Mouse (Mus musculus) G1E-ER4 (cell line): Measurements from ENCODE around the gene Tln1. TPM values are rescaled to one million over a fixed set of nuclear protein-coding genes. Genes with fewer than 3 reads are reported as not detected.

Experiments
- GATA1 ChIP-seq: IDR thresholded peaks from one replicate; pipeline ENCODE4 v1.8.0; 2012; ENCODE audit warnings: low read length, inconsistent platforms
- polyA plus RNA-seq: library from polyadenylated mRNA; stranded (reverse); fragments of >175 nt; gene quantifications from 2 replicates; pipeline ENCODE4 v1.2.3, GENCODE M21; 2012

The Tln1 gene
- polyA plus RNA-seq, 1 experiment, result 169 TPM

DNA sequence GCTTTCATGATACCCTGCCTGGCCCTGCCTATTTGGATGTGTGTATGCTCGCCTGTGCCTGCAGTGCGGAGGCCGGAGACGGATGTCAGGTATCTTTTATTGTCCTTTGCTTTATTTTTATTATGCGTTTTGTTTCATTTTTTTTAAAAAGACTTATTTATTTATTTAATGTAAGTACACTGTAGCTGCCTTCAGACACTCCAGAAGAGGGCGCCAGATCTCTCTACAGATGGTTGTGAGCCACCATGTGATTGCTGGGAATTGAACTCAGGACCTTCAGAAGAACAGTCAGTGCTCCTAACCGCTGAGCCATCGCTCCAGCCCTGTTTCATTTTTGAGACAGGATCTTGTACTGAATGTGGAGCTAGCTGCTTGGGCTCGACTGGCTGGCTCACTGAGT lies 34.0 kb downstream of the Tln1 start:
- no peak for TF ChIP-seq GATA1

DNA sequence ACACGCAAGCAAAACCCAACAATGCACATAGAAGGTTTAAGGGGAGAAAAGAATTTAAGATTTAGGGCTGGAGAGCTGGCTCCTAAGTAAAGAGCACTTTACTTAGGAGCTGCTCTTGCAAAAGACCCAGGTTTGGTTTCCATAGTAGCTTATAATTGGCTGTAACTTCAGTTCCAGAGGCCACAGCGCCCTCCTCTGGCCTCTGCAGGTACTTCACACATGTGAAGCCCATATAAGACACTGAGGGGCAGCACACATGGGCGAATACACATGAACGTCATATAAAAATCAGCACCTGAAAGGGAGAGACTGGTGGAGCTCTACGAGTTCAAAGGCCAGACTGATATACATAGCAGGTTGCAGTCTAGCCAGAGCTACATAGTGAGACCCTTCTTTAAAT lies 34.6 kb downstream of the Tln1 start:
- TF ChIP-seq GATA1, result no peak

DNA sequence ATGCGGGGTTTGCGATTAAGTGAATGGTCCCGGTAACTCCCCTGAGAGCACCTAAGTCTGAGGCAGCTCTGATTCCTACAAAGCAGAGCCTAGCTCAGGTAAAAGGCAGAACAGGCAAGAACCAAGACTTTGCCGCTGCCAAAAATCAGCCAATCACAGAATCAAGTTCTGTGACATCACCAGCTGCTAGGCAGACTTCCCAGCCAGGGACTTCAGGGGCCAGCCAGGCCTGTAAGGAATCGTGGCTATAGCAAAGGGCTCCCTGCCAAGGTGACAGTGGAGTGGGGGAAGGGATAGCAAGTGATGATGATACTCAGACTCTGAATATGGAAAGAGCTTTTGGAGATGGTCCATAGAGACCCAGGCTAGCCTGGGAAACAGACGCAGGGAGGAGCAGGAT lies 42.5 kb downstream of the Tln1 start:
- TF ChIP-seq GATA1, result no peak

DNA sequence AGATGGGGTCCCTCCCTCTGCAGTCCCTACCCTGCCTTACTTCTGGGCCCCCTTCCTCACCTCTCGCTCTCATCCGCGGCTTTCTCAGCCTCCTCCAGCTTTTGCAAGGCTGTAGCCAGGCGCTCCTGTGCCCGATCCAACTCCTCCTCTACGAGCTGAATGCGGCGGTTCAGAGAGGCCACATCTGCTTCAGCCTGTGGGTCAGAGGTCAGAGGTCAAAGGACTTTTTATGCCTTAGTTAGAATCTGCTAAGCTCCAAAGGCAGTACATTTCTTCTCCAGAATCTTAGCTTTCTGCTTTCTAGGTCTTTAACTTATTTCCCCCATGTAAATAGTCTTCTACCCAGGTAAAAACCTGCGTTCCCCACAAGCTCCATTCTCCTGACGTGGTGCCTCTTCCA lies 42.9 kb downstream of the Tln1 start:
- TF ChIP-seq GATA1, result no peak

DNA sequence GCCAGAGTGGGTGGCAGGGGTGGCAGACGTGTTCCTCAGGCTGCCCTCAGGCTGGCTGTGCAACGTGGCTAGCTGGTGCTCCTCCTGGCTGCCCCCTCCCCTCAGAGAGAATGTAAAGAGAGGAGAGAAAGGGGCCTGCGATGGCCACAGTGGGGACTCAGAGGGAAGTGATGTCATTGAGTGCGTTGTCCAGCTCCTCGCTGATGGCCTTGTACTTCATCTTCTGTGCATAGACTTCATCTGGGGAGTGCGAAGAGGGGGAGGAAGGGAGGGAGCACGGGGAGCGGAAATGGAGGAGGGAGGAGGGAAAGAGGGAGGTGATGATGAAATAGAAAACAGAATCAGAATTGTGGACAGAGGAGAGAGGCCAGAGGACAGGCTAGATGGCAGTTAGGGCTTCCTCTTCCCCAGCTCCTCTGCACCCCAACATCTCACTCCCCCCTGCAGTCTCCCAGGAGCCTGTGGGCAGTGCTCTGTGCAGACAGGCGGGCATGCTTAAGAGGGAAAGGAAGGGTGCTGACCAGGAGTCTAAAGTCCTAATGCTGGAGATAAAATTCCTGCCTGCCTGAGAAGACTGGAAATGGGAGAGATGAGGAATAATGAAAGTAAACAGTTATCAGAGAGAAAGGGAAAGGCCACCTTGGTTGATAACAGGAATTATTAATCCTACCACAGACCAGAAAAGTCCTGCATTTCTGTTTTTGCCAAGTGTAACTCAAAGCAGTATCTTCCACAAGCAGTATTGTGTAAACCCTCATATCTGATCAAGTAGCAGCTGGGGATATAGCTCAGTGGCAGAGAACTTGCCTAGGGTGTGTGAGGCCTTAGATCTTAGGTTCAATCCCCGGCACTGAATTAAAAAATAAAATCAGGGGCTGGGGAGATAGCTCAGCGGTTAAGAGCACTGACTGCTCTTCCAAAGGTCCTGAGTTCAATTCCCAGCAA lies 46.5 kb downstream of the Tln1 start:
- no peak for TF ChIP-seq GATA1

DNA sequence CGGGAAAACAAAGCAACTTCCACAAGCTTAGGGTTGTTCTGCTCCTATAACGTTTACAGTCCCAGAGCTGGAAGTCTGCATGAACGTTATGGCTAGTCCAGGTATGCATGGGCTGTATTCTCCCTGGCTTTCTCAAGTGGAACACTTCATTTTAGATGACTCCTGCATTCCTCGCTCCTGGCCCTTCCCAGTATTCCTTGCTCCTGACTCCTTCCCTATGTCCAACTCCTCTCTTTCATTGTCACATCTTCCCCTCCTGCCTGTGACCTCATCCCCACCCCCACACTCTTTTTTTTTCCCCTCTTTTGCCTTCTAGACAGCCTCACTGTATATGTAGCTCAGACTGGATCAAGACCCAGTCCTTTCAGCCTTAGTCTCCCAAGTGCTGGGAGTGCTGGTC lies 48.7 kb downstream of the Tln1 start:
- TF ChIP-seq GATA1, result no peak

DNA sequence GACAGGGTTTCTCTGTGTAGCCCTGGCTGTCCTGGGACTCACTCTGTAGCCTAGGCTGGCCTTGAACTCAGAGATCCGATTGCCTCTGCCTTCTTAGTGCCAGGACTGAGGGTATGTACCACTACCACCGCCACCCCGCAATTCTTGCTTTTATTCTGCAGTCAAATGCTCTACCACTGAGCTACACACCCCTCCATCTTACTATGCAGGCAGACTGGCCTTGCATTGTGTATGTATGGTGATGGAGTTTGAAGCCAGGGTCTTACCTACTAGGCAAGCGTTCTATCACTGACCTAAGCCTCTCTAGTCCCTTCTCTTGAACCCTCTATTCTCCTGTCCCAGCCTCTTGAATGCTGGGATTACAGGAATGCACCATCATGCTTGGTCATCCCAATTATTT lies 49.2 kb downstream of the Tln1 start:
- TF ChIP-seq GATA1, result no peak

DNA sequence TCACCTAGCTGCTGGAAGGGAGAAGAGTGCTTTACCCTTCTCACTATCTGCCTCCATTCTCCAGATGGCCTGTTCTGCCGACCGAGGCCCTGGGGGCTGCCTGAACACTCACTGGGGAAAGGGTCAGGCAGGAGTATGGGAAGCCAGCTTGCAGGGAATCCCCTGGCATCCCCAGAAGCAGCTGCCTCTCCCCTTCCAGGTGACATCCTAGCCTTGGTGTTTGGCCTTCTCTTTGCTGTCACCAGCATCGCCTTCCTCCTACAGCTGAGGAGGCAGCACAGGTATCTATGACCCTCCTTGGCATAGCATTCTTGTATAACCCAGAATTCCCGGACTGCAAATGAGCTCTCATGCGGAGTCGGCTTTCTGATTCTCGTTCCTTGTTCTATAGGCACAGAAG lies 49.8 kb downstream of the Tln1 start:
- no peak for TF ChIP-seq GATA1

DNA sequence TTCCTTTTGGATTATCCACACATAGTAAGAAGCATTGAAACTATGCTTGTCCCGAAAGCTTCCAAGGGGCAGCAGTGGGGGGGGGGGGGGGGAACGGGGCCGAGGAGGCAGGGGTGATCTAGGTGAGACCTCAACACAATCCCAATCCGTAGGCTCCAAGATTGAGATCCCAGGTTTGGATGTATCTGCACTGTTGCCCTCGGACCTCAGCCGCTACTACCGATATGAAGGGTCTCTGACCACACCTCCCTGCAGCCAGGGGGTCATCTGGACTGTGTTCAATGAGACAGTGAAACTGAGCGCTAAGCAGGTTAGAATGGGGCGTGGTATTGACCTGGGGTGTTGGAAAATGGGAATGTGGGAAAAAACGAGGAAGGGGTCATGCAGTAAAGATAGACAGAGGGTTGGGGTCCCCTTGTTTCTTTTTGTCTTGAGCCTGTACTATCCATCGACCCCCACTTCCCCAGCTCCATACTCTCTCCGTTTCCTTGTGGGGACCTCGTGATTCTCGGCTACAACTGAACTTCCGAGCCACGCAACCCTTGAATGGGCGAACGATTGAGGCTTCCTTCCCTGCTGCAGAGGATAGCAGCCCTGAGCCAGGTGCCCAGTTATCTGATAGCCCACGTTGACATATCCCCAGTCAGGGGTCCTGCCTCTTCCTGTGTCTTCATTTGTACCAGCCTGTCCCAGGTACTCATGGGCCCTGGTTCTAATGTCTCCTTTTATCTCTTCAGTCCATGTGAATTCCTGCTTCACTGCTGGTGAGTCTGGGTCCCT lies 50.6 kb downstream of the Tln1 start:
- no peak for TF ChIP-seq GATA1

DNA sequence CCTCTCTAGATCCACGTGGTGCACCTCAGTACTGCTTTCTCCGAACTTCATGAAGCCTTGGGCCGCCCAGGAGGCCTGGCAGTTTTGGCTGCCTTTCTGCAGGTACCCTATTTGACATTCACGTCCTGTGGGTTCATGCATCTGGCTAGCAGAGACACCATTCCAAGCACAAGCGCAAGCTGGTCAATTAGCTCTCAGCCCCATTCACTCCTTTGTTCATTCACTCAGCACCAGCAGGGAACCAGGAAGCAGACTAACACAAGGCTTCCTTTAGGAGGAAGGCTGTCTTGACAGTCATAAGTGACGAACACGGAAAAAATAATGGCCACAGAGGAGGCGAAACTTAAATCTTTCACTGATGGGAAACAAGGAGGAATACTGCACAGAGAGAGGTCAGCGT lies 53.4 kb downstream of the Tln1 start:
- TF ChIP-seq GATA1, result no peak

DNA sequence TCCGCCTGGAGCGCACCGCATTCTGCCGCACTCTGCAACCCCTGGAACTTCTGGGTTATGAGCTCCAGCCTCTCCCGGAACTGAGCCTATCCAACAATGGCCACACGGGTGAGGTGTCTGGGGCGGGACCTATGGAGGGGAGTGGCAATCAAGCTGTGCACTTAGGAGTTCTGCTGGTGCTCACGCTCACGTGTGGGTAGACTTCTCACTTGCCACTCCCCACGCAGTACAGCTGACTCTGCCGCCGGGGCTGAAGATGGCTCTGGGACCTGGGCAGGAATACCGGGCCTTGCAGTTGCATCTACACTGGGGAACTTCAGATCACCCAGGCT lies 53.9 kb downstream of the Tln1 start:
- TF ChIP-seq GATA1, result no peak

DNA sequence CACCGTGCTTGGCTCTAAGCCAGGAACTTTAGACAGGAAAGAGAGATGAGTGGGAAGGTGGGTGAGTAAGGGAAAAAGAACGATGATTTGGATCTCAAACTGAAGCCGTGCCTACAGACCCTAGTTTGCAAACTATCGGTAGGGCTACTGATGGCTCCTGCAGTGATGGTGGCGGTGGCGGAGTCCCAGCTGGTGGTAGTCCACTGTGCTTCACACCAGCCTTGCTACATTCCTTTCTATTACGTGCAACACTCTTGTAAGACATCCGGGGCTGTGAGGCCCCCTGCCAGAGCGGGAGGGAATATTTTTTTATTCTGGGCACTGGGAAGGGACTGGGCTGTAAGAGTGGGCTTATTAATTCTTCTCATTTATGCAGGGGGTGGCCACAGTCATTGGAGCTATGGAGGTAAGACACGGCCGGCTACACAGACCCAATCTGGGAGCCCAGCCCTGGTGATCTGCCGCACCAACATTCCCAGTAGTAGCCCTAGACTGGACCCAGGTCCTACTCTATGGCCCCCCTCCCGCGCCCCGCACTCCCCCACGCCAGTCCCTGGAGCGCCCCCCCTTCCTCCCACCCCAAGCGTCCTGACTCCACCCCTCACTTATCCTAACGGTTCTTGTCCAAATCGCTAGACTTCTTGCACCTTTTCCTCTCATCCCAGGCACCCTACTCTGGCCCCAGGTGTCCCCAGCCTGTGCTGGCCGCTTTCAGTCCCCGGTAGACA lies 54.4 kb downstream of the Tln1 start:
- TF ChIP-seq GATA1, result no peak

DNA sequence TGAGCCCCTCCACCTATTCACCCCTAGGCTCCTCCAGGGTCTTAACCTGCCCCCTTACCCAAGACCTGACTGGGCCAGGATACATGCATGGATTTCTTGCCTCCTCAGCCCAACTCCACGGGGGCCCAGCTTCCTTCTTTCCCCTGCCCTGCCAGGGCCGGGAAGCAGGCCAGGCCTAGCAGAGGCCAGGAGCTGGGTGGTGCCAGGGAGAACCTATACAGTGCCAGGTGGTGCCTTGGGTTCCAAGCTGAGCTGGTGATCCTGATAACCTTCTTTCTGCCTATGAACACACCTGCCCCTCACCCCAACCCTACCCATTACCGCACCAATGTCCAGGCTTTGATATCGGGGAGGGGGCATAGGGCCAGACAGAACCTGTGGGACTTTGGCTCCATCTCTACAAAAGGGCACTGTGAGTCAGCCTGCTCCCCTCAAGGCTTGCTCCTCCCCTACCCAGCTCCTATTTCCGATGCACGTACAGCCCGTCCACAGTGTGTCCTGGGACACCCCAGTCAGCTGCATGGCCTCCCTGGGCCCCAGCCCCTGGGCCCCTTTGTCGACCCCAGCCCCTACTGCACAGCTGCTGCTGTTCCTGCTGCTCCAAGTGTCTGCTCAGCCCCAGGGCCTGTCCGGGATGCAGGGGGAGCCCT lies 55.8 kb downstream of the Tln1 start, which contains the start of gene Car9:
Car9 (plus strand) TSS at position 431 of the 650 bp plus-strand sequence.
- no peak for TF ChIP-seq GATA1

DNA sequence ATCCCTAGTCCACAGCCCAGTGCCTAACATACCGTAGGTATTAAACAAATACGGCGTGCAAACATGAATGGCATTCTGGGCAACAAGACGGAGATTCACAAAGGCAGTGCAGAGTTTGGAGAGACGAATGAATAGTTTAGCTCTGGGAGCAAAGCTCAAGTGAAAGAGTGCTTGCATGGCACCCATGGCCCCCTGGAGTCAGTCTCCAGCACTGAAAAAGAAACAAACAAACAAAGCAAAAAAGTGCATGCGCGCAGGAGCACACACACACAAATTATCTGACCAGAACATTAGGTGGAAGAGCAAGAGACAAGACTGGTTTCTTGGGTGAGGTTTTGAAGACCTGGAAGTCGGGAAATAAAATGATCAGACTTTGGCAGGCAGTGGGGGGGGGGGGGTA lies 56.4 kb downstream of the Tln1 start:
- no peak for TF ChIP-seq GATA1

DNA sequence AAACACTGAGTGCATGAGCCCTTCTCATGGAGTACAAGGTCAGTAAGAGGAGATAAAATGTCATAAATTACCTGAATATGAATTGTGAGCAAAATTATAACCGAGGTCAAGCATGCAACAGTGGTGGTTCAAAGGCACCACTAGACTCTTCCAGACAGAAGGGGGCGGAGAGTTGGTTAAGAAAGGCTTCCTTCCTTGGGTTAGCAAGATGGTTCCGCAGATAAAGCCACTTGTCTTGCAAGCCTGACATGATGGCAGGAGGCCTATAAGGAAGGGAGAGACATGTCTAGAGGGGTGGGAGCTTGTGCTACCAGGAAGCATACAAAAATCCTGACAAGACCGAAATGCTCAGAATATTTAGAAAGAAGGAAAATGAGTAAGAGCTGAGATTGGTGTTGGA lies 58.2 kb downstream of the Tln1 start:
- TF ChIP-seq GATA1, result no peak
